Mouse (Mus musculus) spleen, adult 2 months (tissue): ENCODE measurements around the gene Cdh4.

ENCODE experiments used
- CTCF ChIP-seq: fragments of 200-500 bp; IDR thresholded peaks from 2 replicates; pipeline ENCODE4 v1.5.1; 2011; ENCODE audit warnings: mild to moderate bottlenecking, inconsistent platforms; ENCODE audit not compliant: insufficient read depth, insufficient read length, insufficient replicate concordance; ENCODE audit errors: extremely low read depth
- POLR2A ChIP-seq: fragments of 200-500 bp; IDR thresholded peaks from 2 replicates; pipeline ENCODE4 v1.6.1; 2011; ENCODE audit warnings: low read depth, low read length, inconsistent platforms

DNA sequence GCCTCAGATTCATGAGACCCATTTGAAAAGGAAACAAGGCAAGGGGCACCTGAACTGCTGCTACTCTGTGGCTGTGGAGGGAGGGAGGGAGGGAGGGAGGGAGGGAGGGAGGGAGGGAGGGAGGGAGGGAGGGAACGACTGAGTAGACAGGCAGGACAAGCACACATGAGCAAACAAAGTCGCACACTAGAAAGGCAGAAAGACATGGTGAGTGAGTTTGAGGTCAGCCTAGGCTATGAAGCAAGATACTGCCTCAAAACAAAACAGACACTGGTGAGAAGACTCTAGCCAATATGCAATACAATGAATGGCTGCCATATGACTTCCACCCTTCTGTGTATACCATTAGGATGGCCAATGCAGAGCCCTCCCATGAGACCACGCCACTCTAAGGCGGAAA lies 502.8 kb downstream of the Cdh4 start:
- no peak for TF ChIP-seq CTCF
- TF ChIP-seq POLR2A, result no peak
